8 mouse cellular contexts compared by ENCODE assay signal in genomic region chr10:128179989-128180388, GRCm38 (mm10). TPM values are rescaled to one million over a fixed set of nuclear protein-coding genes. Genes with fewer than 3 reads are reported as not detected.
A peak's percentile ranks its signal among the peaks of the same experiment; 100 is the strongest.
DNase-seq lines count a peak whose midpoint lies in the region; ATAC-seq lines count a peak whose summit lies in the region.

Gene Rbms2 (minus strand): TSS chr10:128180297.

- no peak for ATAC-seq in embryonic facial prominence, embryonic 13.5 days (ENCODE audit: insufficient number of reproducible peaks, insufficient read depth, low FRiP score, low TSS enrichment, low read depth)

- intact Hi-C loops in heart, postnatal 36 days (cut with DNase I) = loop anchor here (10.0 kb wide), 2 partner anchors 225 to 515 kb away; partner anchors contain the start of genes Nab2 and Nemp1

- peak within 1 kb of the TSS; percentile 58; the same call in 1 of the 2 replicates for H3K9ac ChIP-seq in embryonic facial prominence, embryonic 13.5 days

- no peak for DNase-seq in urinary bladder, adult 2 months (ENCODE audit: low spot score)
- no peak for DNase-seq in urinary bladder, postnatal 25 days (ENCODE audit: low spot score)
- peak; percentile 58 to 68 for DNase-seq in heart, postnatal 36 days
- no peak for DNase-seq in layer of hippocampus, postnatal 36 days
- DNase-seq in T-cell, adult 2 months (ENCODE audit: low spot score) = no peak
- no peak for DNase-seq in cerebellum, adult 11 months

- H3K9me3 ChIP-seq in embryonic facial prominence, embryonic 13.5 days = no peaks in the 10 kb centered on the region

- peak within 1 kb of the TSS; percentile 50 for H3K4me2 ChIP-seq in embryonic facial prominence, embryonic 13.5 days

- under 1% methylated on average over 6 of the region's 6 CpGs for WGBS in embryonic facial prominence, embryonic 13.5 days
- WGBS in macrophage (ENCODE audit: missing documents) = 25% methylated on average over 6 of the region's 6 CpGs

- H3K36me3 ChIP-seq in embryonic facial prominence, embryonic 13.5 days = no peaks in the 10 kb centered on the region
- no peaks in the 10 kb centered on the region for H3K36me3 ChIP-seq in macrophage (ENCODE audit: inconsistent target)

- peak within 1 kb of the TSS; percentile 20 for H3K4me3 ChIP-seq in embryonic facial prominence, embryonic 13.5 days
- H3K4me3 ChIP-seq in macrophage (ENCODE audit: inconsistent target) = no peak within 1 kb of the TSS

- H3K27me3 ChIP-seq in embryonic facial prominence, embryonic 13.5 days = no peaks in the 10 kb centered on the region

- H3K27ac ChIP-seq in embryonic facial prominence, embryonic 13.5 days = peak within 1 kb of the TSS; percentile 83
- no peak within 1 kb of the TSS for H3K27ac ChIP-seq in macrophage

- peaks cover 4% of the 10 kb centered on the region; the same call in 1 of the 2 replicates for H3K79me2 ChIP-seq in macrophage (ENCODE audit: inconsistent target)

- peaks cover 18% of the 10 kb centered on the region for H3K4me1 ChIP-seq in embryonic facial prominence, embryonic 13.5 days

RNA-seq across cellular contexts. Expression of gene Rbms2, which starts in this region (rescaled TPM):
- polyA plus RNA-seq in urinary bladder, adult 2 months (2012; rRNA removed) = 88.2 and 97.5 TPM in 2 replicates
- 39.7 and 42.2 TPM in 2 replicates for polyA plus RNA-seq in embryonic facial prominence, embryonic 13.5 days (2015; fragmentation: Nextera tagmentation; extraction: Ambion mirVana)
- total RNA-seq in heart, postnatal 36 days (2021) = 10 to 100 TPM; 89.2 to 95.3 TPM
- 10 to 100 TPM; 12.8 to 13.7 TPM for total RNA-seq in layer of hippocampus, postnatal 36 days (2021)
- 10 to 100 TPM; 10.0 to 83.7 (median 34.7) TPM for total RNA-seq in macrophage (2018; cell fraction: chromatin; rRNA removed)
- 10 to 100 TPM; 21.5 to 36.4 (median 25.4) TPM for total RNA-seq in macrophage (2018; cell fraction: cytosol; rRNA removed)
- total RNA-seq in macrophage (2018; cell fraction: nucleus; rRNA removed) = 10 to 100 TPM; 11.7 to 73.4 (median 20.6) TPM
- polyA plus RNA-seq in macrophage (2018) = 18.9 to 45.4 TPM (median 23.8 TPM) in 3 replicates

Comparison
In these comparisons a context has a peak if more than half of its experiments do, and no peak if none do; other contexts are left out.
1. RNA of gene Rbms2 (total RNA-seq): 89.2 to 95.3 TPM in heart, postnatal 36 days; 12.8 to 13.7 TPM in layer of hippocampus, postnatal 36 days; every median in the first group is over 4 times any median in the second.
2. DNase-seq: peak in heart, postnatal 36 days (2 of 2); none in urinary bladder, adult 2 months (single experiment), urinary bladder, postnatal 25 days (single experiment), layer of hippocampus, postnatal 36 days (0 of 2), T-cell, adult 2 months (single experiment) and cerebellum, adult 11 months (single experiment).